Mouse (Mus musculus) 3T3-L1 (cell line): ENCODE measurements at regions not wholly inside any gene's neighbourhood (a gene's known extent, or its start where the extent isn't known, plus 50 kb on each side); places are given as distances from the start of the nearest gene placed in this dataset.

Experiments
- DNase-seq: peaks from one replicate; pipeline ENCODE4 v3.0.0-alpha.2; 2015; ENCODE audit warnings: low read depth, low spot score

GRCm38 (mm10) chr8:53954476-53955158 is 122.8 kb upstream of the Vegfc start:
- no peak for DNase-seq

DNA sequence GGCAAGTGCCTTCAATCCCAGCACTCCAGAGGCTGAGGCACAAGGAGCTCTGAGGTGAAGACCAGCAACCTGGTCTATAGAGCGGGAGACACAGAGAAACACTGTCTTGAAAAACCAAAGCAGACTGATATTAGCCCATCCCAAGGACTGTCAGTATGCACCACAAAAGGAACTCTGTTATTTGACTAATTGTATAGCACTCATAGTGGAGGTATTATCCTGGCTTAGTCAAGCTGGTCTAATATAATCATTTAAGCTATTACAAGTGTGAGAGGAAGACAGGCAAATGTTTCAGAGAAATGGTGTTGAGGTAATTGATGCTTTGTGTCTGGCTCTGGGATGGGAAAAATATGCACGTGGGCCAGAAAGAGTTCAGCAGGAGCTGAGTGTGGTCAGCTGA is 121.3 kb upstream of the Vegfc start:
- no peak for DNase-seq

DNA sequence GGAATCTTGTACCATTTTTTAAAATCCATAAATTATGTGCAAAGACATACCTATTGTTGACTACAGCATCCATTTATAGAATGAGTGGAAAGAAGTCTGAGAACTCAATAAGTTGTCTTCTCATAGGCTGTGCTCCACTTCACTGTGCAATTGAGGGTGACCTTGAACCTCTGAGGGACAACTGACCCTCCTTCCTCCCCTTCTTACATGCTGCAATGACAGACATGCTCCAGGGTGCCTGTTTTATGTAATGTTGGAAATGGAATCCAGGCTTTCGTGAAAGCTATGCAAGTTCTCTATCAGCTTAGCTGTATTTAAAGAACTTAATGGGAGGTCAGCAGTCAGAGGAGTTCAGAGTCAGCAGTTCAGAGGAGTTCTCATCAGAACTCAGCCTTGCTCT is 118.9 kb upstream of the Vegfc start:
- no peak for DNase-seq

- DNase-seq: no peak
These were observed 114.4 kb upstream of the Vegfc start for GRCm38 (mm10) chr8:53962993-53963392.

DNA sequence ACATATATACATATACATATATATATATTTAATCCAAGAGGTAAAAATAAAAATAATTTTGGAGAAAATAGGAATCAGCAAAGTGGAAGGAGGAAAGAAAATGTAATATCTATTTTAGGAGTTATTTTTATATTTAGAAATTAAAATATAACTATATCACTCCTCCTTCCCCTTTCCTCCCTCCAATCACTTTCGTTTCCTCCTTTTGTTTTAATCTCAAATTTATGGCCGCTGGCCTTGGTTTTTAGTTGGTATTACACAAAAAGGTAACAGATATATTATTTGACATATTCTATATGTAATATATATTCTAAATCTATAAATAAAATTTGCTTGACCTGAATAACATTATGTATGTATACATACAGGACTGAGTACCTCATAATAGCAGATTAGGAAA is 93.1 kb upstream of the Vegfc start:
- DNase-seq: no peak

- DNase-seq: peak; percentile 51
These were observed 91.7 kb upstream of the Vegfc start for GRCm38 (mm10) chr8:53985685-53986084.

GRCm38 (mm10) chr8:53994208-53994607 is 83.2 kb upstream of the Vegfc start:
- no peak for DNase-seq

GRCm38 (mm10) chr8:53997461-53997860 is 79.9 kb upstream of the Vegfc start:
- peak; percentile 69 for DNase-seq

- DNase-seq: no peak
These were observed 74.5 kb upstream of the Vegfc start for GRCm38 (mm10) chr8:54002948-54003347.

DNA sequence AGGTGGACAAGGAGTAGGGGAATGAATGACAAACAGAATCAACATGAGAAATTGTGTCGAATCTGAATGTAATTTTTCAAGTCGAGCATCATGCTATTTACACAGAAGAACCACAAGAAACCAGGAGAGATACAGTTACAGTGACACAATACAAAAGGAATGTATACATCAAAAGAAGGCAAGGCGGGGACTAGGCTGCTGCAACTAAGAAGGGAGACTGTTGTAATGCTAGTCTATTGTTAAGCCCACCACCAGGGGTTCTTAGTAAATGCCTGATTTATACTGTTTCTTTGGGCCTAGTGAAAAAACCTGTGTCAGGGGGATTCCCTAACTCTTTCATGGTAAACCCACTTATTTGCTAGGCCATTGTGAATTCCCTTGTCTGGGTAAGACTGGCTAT is 63.3 kb upstream of the Vegfc start:
- DNase-seq: peak; percentile 72

DNA sequence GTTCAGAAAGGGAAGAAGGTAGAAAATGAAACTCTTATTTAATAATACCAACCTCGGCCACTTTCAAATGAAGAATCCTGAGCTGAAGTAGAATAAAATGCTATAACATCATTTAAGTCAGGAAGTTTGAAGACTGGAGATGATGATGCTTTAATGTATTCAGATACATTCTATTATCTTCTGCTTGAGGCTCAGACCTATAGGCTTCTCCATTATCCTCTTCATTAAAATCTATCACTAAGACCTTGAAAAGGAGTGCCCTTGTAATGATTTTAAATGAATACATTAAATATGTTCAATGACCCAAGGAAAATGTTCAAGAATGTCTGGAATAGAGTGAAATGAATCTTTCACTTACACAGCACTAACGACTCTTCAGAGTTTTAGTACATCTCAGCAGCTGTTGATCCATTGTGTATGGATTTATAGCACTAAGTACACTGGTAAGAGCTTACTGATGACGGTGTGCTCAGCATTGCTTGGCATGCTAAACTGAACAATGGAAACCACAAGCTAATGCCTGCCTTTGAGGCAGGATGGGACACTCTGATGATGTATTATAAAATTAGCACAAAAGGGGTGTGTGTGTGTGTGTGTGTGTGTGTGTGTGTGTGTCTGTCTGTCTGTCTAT is 58.8 kb upstream of the Vegfc start:
- no peak for DNase-seq
